26 mouse cellular contexts compared by ENCODE assay signal in the genomic region with DNA sequence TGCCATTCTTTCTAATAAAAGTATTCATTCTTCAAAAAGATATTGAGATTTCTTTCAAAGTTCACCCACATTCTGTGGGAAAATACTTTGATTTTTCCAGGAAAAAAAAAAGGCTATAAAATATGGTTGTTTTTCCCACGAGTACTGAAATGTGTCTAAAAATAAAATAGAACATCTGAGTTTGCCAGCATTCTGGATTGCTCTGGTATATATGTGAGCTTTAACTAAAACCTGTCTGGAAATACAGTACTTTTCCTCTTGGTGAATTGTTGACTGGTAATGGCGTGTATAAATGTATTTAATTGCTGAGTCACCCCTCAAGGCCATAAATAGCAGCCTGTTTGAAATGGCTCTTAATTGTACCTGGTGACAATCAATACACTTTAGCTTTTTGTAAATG. TPM values are rescaled to one million over a fixed set of nuclear protein-coding genes. Genes with fewer than 3 reads are reported as not detected.
DNase-seq lines count a peak whose midpoint lies in the region; ATAC-seq and TF ChIP-seq lines count a peak whose summit lies in the region.
"Had no signal": no experiment of that assay in that cellular context is flagged by ENCODE, and none has a peak within 500 bp of the region (broad histone marks: within the 10 kb centered on the region; RNA-seq: fewer than 3 reads in every experiment).

No protein-coding gene starts in this region.

- intact Hi-C loops in gastrocnemius, adult 2 months (cut with DNase I) = no loop called here
- intact Hi-C loops in gastrocnemius, postnatal 14 days (cut with DNase I; ENCODE audit: low total_unique reads) = no loop called here

- no peak for TF ChIP-seq CTCF in gastrocnemius, adult 2 months (IDR thresholded peaks at IDR 0.05)

- peak overlapping the region; percentile 60; the same call in 1 of the 2 replicates for H3K27ac ChIP-seq in forebrain, embryonic 10.5 days
- H3K27ac ChIP-seq in forebrain, embryonic 15.5 days (replicated peaks) = no peak overlapping the region
- H3K27ac ChIP-seq in gastrocnemius, adult 2 months = peak overlapping the region; percentile 48; the same call in 1 of the 2 replicates
- 0 out of 2 replicates have a peak overlapping the region, but pooled peaks have one; percentile 38 for H3K27ac ChIP-seq in midbrain, embryonic 10.5 days (replicated peaks)
- H3K27ac ChIP-seq in midbrain, embryonic 16.5 days (ENCODE audit: low read length) = no peak overlapping the region
- H3K27ac ChIP-seq: heart, embryonic 15.5 days; hindbrain, embryonic 13.5 days; intestine, embryonic 15.5 days had no signal

- H3K36me3 ChIP-seq in forebrain, embryonic 10.5 days (replicated peaks) = no peaks in the 10 kb centered on the region
- no peaks in the 10 kb centered on the region for H3K36me3 ChIP-seq in forebrain, embryonic 15.5 days
- H3K36me3 ChIP-seq in midbrain, embryonic 10.5 days = no peaks in the 10 kb centered on the region
- H3K36me3 ChIP-seq in midbrain, embryonic 16.5 days (ENCODE audit: control insufficient read depth, insufficient read depth, low read length) = no peaks in the 10 kb centered on the region
- H3K36me3 ChIP-seq: heart, embryonic 12.5 days; heart, embryonic 15.5 days; hindbrain, embryonic 10.5 days; hindbrain, embryonic 13.5 days; intestine, embryonic 15.5 days had no signal

- ATAC-seq in forebrain, embryonic 15.5 days (replicated peaks) = no peak
- ATAC-seq in midbrain, embryonic 16.5 days = no peak
- ATAC-seq: forebrain, embryonic 16.5 days; hindbrain, embryonic 16.5 days; intestine, embryonic 15.5 days; Patski had no signal

- DNase-seq in forebrain, embryonic 10.5 days (ENCODE audit: extremely low spot score, low spot score) = no peak
- DNase-seq in gastrocnemius, adult 2 months = no peak
- no peak for DNase-seq in gastrocnemius, postnatal 14 days
- DNase-seq in midbrain, embryonic 10.5 days (ENCODE audit: low spot score) = no peak
- DNase-seq in cerebellum, postnatal 25 days = no peak
- no peak for DNase-seq in right cerebral cortex, postnatal 25 days
- DNase-seq: adrenal gland, postnatal 10 days; adrenal gland, postnatal 36 days; cerebellum, adult 11 months; cerebellum, adult 2 months; cerebellum, adult 9-11 months; cerebellum, postnatal 36 days; gastrocnemius, postnatal 25 days; heart, adult 18-20 months; heart, postnatal 10 days; heart, postnatal 36 days had no signal

- H3K4me2 ChIP-seq in forebrain, embryonic 15.5 days (replicated peaks) = no peak overlapping the region
- H3K4me2 ChIP-seq in midbrain, embryonic 16.5 days (ENCODE audit: low read length) = no peak overlapping the region
- H3K4me2 ChIP-seq: heart, embryonic 12.5 days; heart, embryonic 15.5 days; hindbrain, embryonic 13.5 days; intestine, embryonic 15.5 days had no signal

- H3K27me3 ChIP-seq in forebrain, embryonic 10.5 days (ENCODE audit: poor library complexity, severe bottlenecking) = no peaks in the 10 kb centered on the region
- no peaks in the 10 kb centered on the region for H3K27me3 ChIP-seq in forebrain, embryonic 15.5 days
- H3K27me3 ChIP-seq in midbrain, embryonic 10.5 days (ENCODE audit: low read depth, poor library complexity, severe bottlenecking) = no peaks in the 10 kb centered on the region
- no peaks in the 10 kb centered on the region for H3K27me3 ChIP-seq in midbrain, embryonic 16.5 days (ENCODE audit: control insufficient read depth, insufficient read depth, low read depth, low read length)
- H3K27me3 ChIP-seq: heart, embryonic 12.5 days; heart, embryonic 15.5 days; hindbrain, embryonic 13.5 days; intestine, embryonic 15.5 days; Patski had no signal

- H3K4me1 ChIP-seq in forebrain, embryonic 10.5 days = peaks cover 62% of the 10 kb centered on the region
- peaks cover 39% of the 10 kb centered on the region for H3K4me1 ChIP-seq in forebrain, embryonic 15.5 days
- peaks cover 62% of the 10 kb centered on the region for H3K4me1 ChIP-seq in midbrain, embryonic 10.5 days
- H3K4me1 ChIP-seq in midbrain, embryonic 16.5 days (ENCODE audit: control insufficient read depth, insufficient read depth, low read length) = peaks cover 12% of the 10 kb centered on the region
- H3K4me1 ChIP-seq: heart, embryonic 12.5 days; heart, embryonic 15.5 days; intestine, embryonic 15.5 days had no signal

- no peaks in the 10 kb centered on the region for H3K9me3 ChIP-seq in forebrain, embryonic 10.5 days
- H3K9me3 ChIP-seq in forebrain, embryonic 15.5 days = no peaks in the 10 kb centered on the region
- H3K9me3 ChIP-seq in midbrain, embryonic 10.5 days (replicated peaks) = no peaks in the 10 kb centered on the region
- no peaks in the 10 kb centered on the region for H3K9me3 ChIP-seq in midbrain, embryonic 16.5 days (replicated peaks; ENCODE audit: control insufficient read depth, low read length, poor library complexity, severe bottlenecking)
- H3K9me3 ChIP-seq: heart, embryonic 12.5 days; heart, embryonic 15.5 days; hindbrain, embryonic 10.5 days; hindbrain, embryonic 13.5 days; intestine, embryonic 15.5 days had no signal

- no peak overlapping the region for H3K9ac ChIP-seq in forebrain, embryonic 15.5 days (replicated peaks)
- H3K9ac ChIP-seq in midbrain, embryonic 16.5 days (ENCODE audit: low read depth, low read length) = no peak overlapping the region
- H3K9ac ChIP-seq: heart, embryonic 12.5 days; heart, embryonic 15.5 days; hindbrain, embryonic 13.5 days; intestine, embryonic 15.5 days had no signal

- 72% methylated on average over 2 of the region's 2 CpGs for WGBS in forebrain, embryonic 10.5 days
- 48% methylated on average over 2 of the region's 2 CpGs for WGBS in forebrain, embryonic 15.5 days
- 81% methylated on average over 2 of the region's 2 CpGs for WGBS in midbrain, embryonic 10.5 days
- 80% methylated on average over 2 of the region's 2 CpGs for WGBS in midbrain, embryonic 16.5 days

- H3K4me3 ChIP-seq in forebrain, embryonic 10.5 days = no peak overlapping the region
- no peak overlapping the region for H3K4me3 ChIP-seq in forebrain, embryonic 15.5 days
- no peak overlapping the region for H3K4me3 ChIP-seq in gastrocnemius, adult 2 months
- no peak overlapping the region for H3K4me3 ChIP-seq in midbrain, embryonic 10.5 days
- no peak overlapping the region for H3K4me3 ChIP-seq in midbrain, embryonic 16.5 days (ENCODE audit: low read depth, low read length)
- H3K4me3 ChIP-seq: heart, embryonic 12.5 days; heart, embryonic 15.5 days; hindbrain, embryonic 10.5 days; hindbrain, embryonic 13.5 days; intestine, embryonic 15.5 days had no signal

RNA-seq across cellular contexts. Expression of a gene that starts 37.5 kb away (rescaled TPM):
- 28.3 and 28.7 TPM in 2 replicates for polyA plus RNA-seq in forebrain, embryonic 10.5 days (2016; fragmentation: Nextera tagmentation; extraction: Ambion mirVana)
- 54.7 and 58.2 TPM in 2 replicates for polyA plus RNA-seq in forebrain, embryonic 15.5 days (2015; fragmentation: Nextera tagmentation; extraction: Ambion mirVana)
- 10 to 100 TPM; 11.5 to 18.3 TPM for total RNA-seq in gastrocnemius, adult 2 months (2021)
- total RNA-seq in gastrocnemius, postnatal 14 days (2021) = 10 to 100 TPM; 14.9 to 31.9 TPM
- polyA plus RNA-seq in midbrain, embryonic 10.5 days (2016; fragmentation: Nextera tagmentation; extraction: Ambion mirVana) = 39.0 and 39.8 TPM in 2 replicates
- 64.9 and 75.9 TPM in 2 replicates for polyA plus RNA-seq in midbrain, embryonic 16.5 days (2015; fragmentation: Nextera tagmentation; extraction: Ambion mirVana)

Comparison
In these comparisons a context has a peak if more than half of its experiments do, and no peak if none do; other contexts are left out.
1. H3K27ac ChIP-seq: peak in forebrain, embryonic 10.5 days (single experiment), gastrocnemius, adult 2 months (single experiment) and midbrain, embryonic 10.5 days (single experiment); none in forebrain, embryonic 15.5 days (single experiment) and midbrain, embryonic 16.5 days (single experiment).